Mouse (Mus musculus) small intestine, adult 2 months (tissue): ENCODE measurements around the gene Pum2. TPM values are rescaled to one million over a fixed set of nuclear protein-coding genes. Genes with fewer than 3 reads are reported as not detected.

Experiments used
- H3K27ac ChIP-seq: fragments of 200-500 bp; 2 replicates; pipeline ENCODE4 v1.5.1; 2012; ENCODE audit warnings: low read depth, low read length, control low read depth, inconsistent platforms; ENCODE audit not compliant: insufficient read depth
- H3K27me3 ChIP-seq: fragments of 200-500 bp; 2 replicates; pipeline ENCODE4 v1.6.1; 2012; ENCODE audit warnings: mild to moderate bottlenecking, moderate library complexity, low read length, inconsistent platforms; ENCODE audit not compliant: control insufficient read depth, insufficient read depth
- H3K36me3 ChIP-seq: fragments of 200-500 bp; 2 replicates; pipeline ENCODE4 v1.6.1; 2012; ENCODE audit warnings: mild to moderate bottlenecking, low read length, control low read depth, inconsistent platforms; ENCODE audit not compliant: control insufficient read depth, insufficient read depth
- H3K4me1 ChIP-seq: fragments of 200-500 bp; 2 replicates; pipeline ENCODE4 v1.6.1; 2012; ENCODE audit warnings: low read length, inconsistent platforms, mixed read lengths; ENCODE audit not compliant: control insufficient read depth, insufficient read depth, insufficient read length
- H3K4me3 ChIP-seq: fragments of 200-500 bp; 2 replicates; pipeline ENCODE4 v1.5.1; 2012; ENCODE audit warnings: low read depth, mild to moderate bottlenecking, control low read depth, inconsistent platforms, low read length, moderate library complexity
- CTCF ChIP-seq: fragments of 200-500 bp; IDR thresholded peaks from 2 replicates; pipeline ENCODE4 v1.5.1; 2012; ENCODE audit warnings: low read depth, mild to moderate bottlenecking, control low read depth, inconsistent platforms, low read length, moderate library complexity, mixed read lengths; ENCODE audit not compliant: insufficient replicate concordance, insufficient read length; ENCODE audit errors: extremely low read depth
- POLR2A ChIP-seq: fragments of 200-500 bp; IDR thresholded peaks from 2 replicates; pipeline ENCODE4 v1.6.1; 2012; ENCODE audit warnings: low read depth, mild to moderate bottlenecking, control low read depth, inconsistent platforms, low read length, moderate library complexity
- WGBS: fragments of 180-500 bp; shearing (Covaris S2); methylation state at CpG from one replicate; pipeline ENCODE4 v1.1.7; 2018; 5-methylcytosine and 5-hydroxymethylcytosine counted together
- polyA plus RNA-seq: library from polyadenylated mRNA; depleted of rRNA; stranded (reverse); fragments of >200 nt; gene quantifications from 2 replicates; pipeline ENCODE4 v1.2.3, GENCODE M21; 2012

The Pum2 gene
- polyA plus RNA-seq, 1 experiment = 33.9 TPM

DNA sequence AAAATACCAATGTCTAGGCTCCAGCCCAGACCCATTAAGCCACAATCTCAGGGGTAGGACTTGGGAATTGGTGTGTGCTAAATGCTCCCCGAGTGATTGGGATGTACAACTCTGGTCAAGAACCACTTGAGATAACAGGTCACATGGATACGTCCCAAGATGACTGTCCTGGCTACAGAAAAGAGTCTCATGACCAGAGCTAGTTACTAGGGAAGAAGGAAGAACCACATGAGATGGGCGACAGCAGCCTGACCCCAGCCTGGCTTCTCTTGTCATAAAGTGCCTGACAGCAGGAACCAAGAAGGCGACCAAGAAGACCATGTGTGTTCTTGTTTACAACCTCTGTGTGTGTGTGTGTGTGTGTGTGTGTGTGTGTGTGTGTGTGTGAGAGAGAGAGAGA lies 4.5 kb upstream of the Pum2 start:
- TF ChIP-seq CTCF (no peak), POLR2A (no peak)
- H3K36me3 ChIP-seq = no peaks in the 10 kb centered on the region
- H3K27ac ChIP-seq = no peak overlapping the region
- WGBS = 90% methylated on average over 4 of the region's 4 CpGs
- no peak overlapping the region for H3K4me3 ChIP-seq
- H3K4me1 ChIP-seq = no peaks in the 10 kb centered on the region; the same call in 1 of the 2 replicates
- no peaks in the 10 kb centered on the region for H3K27me3 ChIP-seq

- H3K27ac ChIP-seq = no peak overlapping the region
- 86% methylated on average over 3 of the region's 3 CpGs for WGBS
- H3K4me3 ChIP-seq = no peak overlapping the region
- H3K27me3 ChIP-seq = no peaks in the 10 kb centered on the region
- no peaks in the 10 kb centered on the region for H3K36me3 ChIP-seq
- H3K4me1 ChIP-seq = no peaks in the 10 kb centered on the region; the same call in 1 of the 2 replicates
- TF ChIP-seq CTCF = no peak
- no peak for TF ChIP-seq POLR2A
Observed at GRCm38 (mm10) chr12:8669846-8670245, 4.1 kb upstream of the Pum2 start.

DNA sequence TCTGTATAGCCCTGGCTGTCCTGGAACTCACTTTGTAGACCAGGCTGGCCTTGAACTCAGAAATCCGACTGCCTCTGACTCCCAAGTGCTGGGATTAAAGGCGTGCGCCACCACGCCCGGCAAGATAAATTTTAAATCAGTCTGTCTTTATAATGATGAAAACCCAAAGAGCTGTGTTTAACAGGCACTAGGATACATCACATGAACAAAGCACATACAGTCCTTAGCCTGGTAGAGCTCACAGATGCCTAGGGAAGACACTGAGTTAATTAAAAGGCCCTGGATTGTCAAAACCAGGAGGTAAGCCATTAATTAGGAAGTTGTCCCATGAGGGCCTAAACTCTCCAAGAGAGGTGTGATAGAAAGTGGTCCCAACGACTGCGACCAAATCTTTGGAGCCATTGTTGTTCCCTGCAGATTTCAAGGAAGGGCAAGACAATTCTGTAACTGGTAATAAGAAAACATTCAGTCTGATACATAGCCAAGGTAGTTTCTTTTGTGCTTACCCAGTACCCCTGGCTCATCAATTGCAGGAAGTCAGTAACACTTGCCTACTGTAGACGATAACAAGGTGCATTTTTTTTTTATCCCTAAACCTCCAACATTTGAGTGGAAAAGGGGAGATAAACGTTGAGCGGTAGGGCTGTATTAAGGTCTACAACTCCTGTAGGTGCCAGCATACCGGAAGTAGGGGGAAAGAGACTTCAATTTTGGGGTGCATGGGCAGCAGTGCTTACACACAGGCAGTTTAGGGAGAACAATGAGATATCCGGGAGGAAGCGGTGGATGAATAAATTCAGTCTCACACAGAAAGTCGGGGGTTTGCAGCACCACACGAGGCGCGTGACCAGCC lies 587 bp upstream of the Pum2 start:
- TF ChIP-seq POLR2A (no peak), CTCF (no peak)
- Histone ChIP-seq H3K36me3 (no peaks in the 10 kb centered on the region), H3K27me3 (no peaks in the 10 kb centered on the region), H3K27ac (peak overlapping the region; percentile 66), H3K4me3 (peak overlapping the region; percentile 68), H3K4me1 (peaks cover 2% of the 10 kb centered on the region; the same call in 1 of the 2 replicates)
- WGBS = 38% methylated on average over 17 of the region's 17 CpGs

GRCm38 (mm10) chr12:8674377-8674864 lies 487 bp downstream of the Pum2 start:
- Histone ChIP-seq H3K27ac (peak overlapping the region; percentile 92), H3K4me1 (peaks cover 2% of the 10 kb centered on the region), H3K27me3 (no peaks in the 10 kb centered on the region), H3K36me3 (0 out of 2 replicates have a peak, but pooled peaks cover under 1% of the 10 kb centered on the region), H3K4me3 (peak overlapping the region; percentile 100)
- WGBS = under 1% methylated on average over 53 of the region's 62 CpGs
- TF ChIP-seq POLR2A = no peak
- TF ChIP-seq CTCF = no peak

- Histone ChIP-seq H3K4me3 (peak overlapping the region; percentile 100), H3K27me3 (no peaks in the 10 kb centered on the region), H3K27ac (peak overlapping the region; percentile 33), H3K36me3 (0 out of 2 replicates have a peak, but pooled peaks cover 1% of the 10 kb centered on the region), H3K4me1 (peaks cover 2% of the 10 kb centered on the region)
- no peak for TF ChIP-seq POLR2A
- no peak for TF ChIP-seq CTCF
- under 1% methylated on average over 20 of the region's 20 CpGs for WGBS
Observed at GRCm38 (mm10) chr12:8674891-8675341, 982 bp downstream of the Pum2 start.

- H3K4me1 ChIP-seq = peaks cover 2% of the 10 kb centered on the region
- WGBS = under 1% methylated on average over 7 of the region's 7 CpGs
- peak overlapping the region; percentile 100; the same call in 1 of the 2 replicates for H3K4me3 ChIP-seq
- H3K36me3 ChIP-seq = 0 out of 2 replicates have a peak, but pooled peaks cover 1% of the 10 kb centered on the region
- H3K27ac ChIP-seq = no peak overlapping the region
- TF ChIP-seq POLR2A (no peak), CTCF (no peak)
- no peaks in the 10 kb centered on the region for H3K27me3 ChIP-seq
Observed at GRCm38 (mm10) chr12:8675361-8675760, 1.4 kb downstream of the Pum2 start.

DNA sequence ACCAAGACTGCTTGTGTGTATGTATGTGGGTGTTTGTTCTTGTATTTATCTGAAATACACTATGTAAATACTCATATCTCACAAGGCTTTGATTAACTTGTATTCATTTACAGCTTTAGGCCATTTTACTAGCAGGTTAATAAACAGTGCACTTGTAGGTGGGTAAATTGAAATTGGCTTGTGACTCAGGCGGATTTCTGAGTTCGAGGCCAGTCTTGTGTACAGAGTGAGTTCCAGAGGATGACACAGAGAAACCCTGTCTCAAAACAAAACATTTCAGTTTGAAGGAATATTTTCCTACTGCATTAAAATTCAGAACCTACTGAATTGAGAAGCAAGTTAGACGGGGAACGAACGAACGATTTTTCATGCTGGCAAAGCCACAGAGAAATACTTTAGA lies 2.4 kb downstream of the Pum2 start:
- H3K27ac ChIP-seq = no peak overlapping the region
- peaks cover 1% of the 10 kb centered on the region; the same call in 1 of the 2 replicates for H3K36me3 ChIP-seq
- WGBS = 23% methylated on average over 6 of the region's 6 CpGs

More for the DNA sequence above, 2.4 kb downstream of the Pum2 start:
- TF ChIP-seq CTCF (no peak), POLR2A (no peak)
- Histone ChIP-seq H3K27me3 (no peaks in the 10 kb centered on the region), H3K4me3 (no peak overlapping the region), H3K4me1 (peaks cover 4% of the 10 kb centered on the region)
